Mouse (Mus musculus) stomach, embryonic 15.5 days (tissue): ENCODE measurements around the gene Cebpe. TPM values are rescaled to one million over a fixed set of nuclear protein-coding genes. Genes with fewer than 3 reads are reported as not detected.
A peak's percentile ranks its signal among the peaks of the same experiment; 100 is the strongest.

Source experiments
- ATAC-seq: fragments of 200-750 bp; cut with Nextera tagmentation; 2 replicates; pipeline ENCODE4 v1.8.0; 2017; ENCODE audit warnings: low read depth, moderate number of reproducible peaks, moderate TSS enrichment; ENCODE audit not compliant: insufficient read depth, low FRiP score
- H3K27ac ChIP-seq: fragments of 300-500 bp; sonication (generic); 2 replicates; pipeline ENCODE4 v1.5.1; 2015; ENCODE audit warnings: mild to moderate bottlenecking, inconsistent platforms
- H3K27me3 ChIP-seq: fragments of 300-500 bp; sonication (generic); replicated peaks from 2 replicates; pipeline ENCODE4 v1.6.1; 2015; ENCODE audit warnings: inconsistent platforms
- H3K36me3 ChIP-seq: fragments of 300-500 bp; sonication (generic); 2 replicates; pipeline ENCODE4 v1.6.1; 2015; ENCODE audit warnings: inconsistent platforms
- H3K4me1 ChIP-seq: fragments of 300-500 bp; sonication (generic); 2 replicates; pipeline ENCODE4 v1.6.1; 2015; ENCODE audit warnings: inconsistent platforms
- H3K4me2 ChIP-seq: fragments of 300-500 bp; sonication (generic); 2 replicates; pipeline ENCODE4 v1.6.1; 2015; ENCODE audit warnings: mild to moderate bottlenecking, inconsistent platforms
- H3K4me3 ChIP-seq: fragments of 300-500 bp; sonication (generic); replicated peaks from 2 replicates; pipeline ENCODE4 v1.5.1; 2015; ENCODE audit warnings: inconsistent platforms
- H3K9ac ChIP-seq: fragments of 300-500 bp; sonication (generic); 2 replicates; pipeline ENCODE4 v1.6.1; 2015; ENCODE audit warnings: inconsistent platforms
- H3K9me3 ChIP-seq: fragments of 300-500 bp; sonication (generic); 2 replicates; pipeline ENCODE4 v1.6.1; 2016; ENCODE audit warnings: inconsistent platforms
- WGBS: fragments of 180-500 bp; shearing (Covaris S2); methylation state at CpG from one replicate; pipeline ENCODE4 v1.1.7; 2015; 5-methylcytosine and 5-hydroxymethylcytosine counted together
- polyA plus RNA-seq: library from polyadenylated mRNA; unstranded; fragments of >200 nt; fragmentation: Nextera tagmentation; extraction: Ambion mirVana; gene quantifications from 2 replicates; pipeline ENCODE4 v1.2.1, GENCODE M21; 2015

Gene Cebpe
- polyA plus RNA-seq, 1 experiment from 2014 or later = 1.3 TPM

DNA sequence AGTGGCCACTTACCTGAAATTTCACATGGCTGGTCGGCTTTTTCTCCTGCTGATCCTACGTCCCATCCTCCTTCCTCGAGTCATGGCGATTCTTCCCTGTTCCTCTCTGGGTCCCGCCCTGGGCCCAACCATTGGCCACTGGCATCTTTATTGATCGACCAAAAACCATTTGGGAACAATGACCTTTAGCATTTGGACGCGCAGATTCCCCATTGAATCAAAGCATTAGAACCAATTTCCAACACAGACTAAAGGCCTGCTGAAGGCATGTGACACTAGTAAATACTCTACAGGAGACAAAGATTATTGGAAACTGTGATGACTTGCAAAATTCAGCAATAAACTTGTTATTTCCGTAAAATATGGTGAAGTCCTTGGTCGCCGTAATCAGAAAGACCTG, 8.1 kb upstream of the Cebpe start:
- no peak for ATAC-seq
- no peak overlapping the region for H3K9ac ChIP-seq
- H3K36me3 ChIP-seq = no peaks in the 10 kb centered on the region
- H3K4me2 ChIP-seq = no peak overlapping the region
- no peaks in the 10 kb centered on the region for H3K4me1 ChIP-seq
- H3K27ac ChIP-seq = no peak overlapping the region
- no peaks in the 10 kb centered on the region for H3K27me3 ChIP-seq
- no peaks in the 10 kb centered on the region for H3K9me3 ChIP-seq
- WGBS = 90% methylated on average over 11 of the region's 11 CpGs
- H3K4me3 ChIP-seq = no peak overlapping the region

DNA sequence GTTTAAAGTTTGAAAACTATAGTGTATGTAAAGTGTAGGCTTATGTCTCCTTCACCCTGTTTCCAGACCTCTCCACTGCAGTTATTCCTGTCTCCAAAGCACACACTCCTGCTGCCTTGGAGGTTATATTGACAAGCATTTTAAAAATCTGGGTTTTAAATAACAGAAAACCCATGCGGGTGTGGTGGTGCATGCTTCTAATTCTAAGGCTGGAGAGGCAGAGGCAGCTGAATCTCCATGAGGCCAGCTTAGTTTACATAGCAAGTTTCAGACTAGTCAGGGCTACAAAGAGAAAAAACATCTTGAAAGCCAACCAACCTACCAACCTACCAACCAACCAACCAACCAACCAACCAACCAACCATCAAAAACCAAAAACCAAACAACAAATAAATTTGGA, 3.4 kb upstream of the Cebpe start:
- no peak overlapping the region for H3K4me3 ChIP-seq
- H3K4me2 ChIP-seq = no peak overlapping the region
- no peak overlapping the region for H3K27ac ChIP-seq
- no peaks in the 10 kb centered on the region for H3K27me3 ChIP-seq
- no peaks in the 10 kb centered on the region for H3K9me3 ChIP-seq
- 65% methylated on average over 1 of the region's 1 CpGs for WGBS
- H3K4me1 ChIP-seq = 0 out of 2 replicates have a peak, but pooled peaks cover 2% of the 10 kb centered on the region
- no peaks in the 10 kb centered on the region for H3K36me3 ChIP-seq
- ATAC-seq = no peak
- no peak overlapping the region for H3K9ac ChIP-seq

GRCm38 (mm10) chr14:54714617-54715081, 2.7 kb upstream of the Cebpe start:
- ATAC-seq = peak; percentile 41; the same call in 1 of the 2 replicates
- H3K4me2 ChIP-seq = peak overlapping the region; percentile 66
- H3K36me3 ChIP-seq = no peaks in the 10 kb centered on the region
- no peak overlapping the region for H3K27ac ChIP-seq
- WGBS = 2% methylated on average over 15 of the region's 15 CpGs
- H3K27me3 ChIP-seq = no peaks in the 10 kb centered on the region
- no peak overlapping the region for H3K9ac ChIP-seq
- peak overlapping the region; percentile 32 for H3K4me3 ChIP-seq
- 0 out of 2 replicates have a peak, but pooled peaks cover 2% of the 10 kb centered on the region for H3K4me1 ChIP-seq
- no peaks in the 10 kb centered on the region for H3K9me3 ChIP-seq

DNA sequence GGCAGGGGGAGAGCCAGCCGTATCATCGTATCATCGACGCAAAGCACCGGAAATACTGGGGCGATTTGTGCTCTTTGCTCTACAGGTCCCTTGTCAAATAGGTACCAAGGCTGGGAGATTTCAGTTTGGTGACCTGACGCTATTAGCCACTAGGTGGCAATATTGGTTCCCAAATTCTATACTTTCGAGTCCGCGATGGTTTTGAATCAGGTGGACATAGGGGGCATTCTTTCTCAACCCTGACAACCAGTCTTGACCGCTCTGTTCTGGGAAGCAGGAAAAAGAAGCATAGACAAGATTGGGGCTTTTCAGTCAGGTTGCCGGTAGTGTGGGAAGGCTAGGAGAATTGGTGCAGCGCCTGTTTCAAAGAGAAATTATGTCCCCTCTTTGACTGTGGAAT, 2.1 kb upstream of the Cebpe start:
- no peak overlapping the region for H3K9ac ChIP-seq
- H3K4me1 ChIP-seq = 0 out of 2 replicates have a peak, but pooled peaks cover 2% of the 10 kb centered on the region
- 3% methylated on average over 13 of the region's 13 CpGs for WGBS
- no peak overlapping the region for H3K27ac ChIP-seq
- peak; percentile 20; the same call in 1 of the 2 replicates for ATAC-seq
- H3K9me3 ChIP-seq = no peaks in the 10 kb centered on the region
- H3K36me3 ChIP-seq = no peaks in the 10 kb centered on the region
- H3K4me3 ChIP-seq = peak overlapping the region; percentile 32
- peak overlapping the region; percentile 66 for H3K4me2 ChIP-seq
- H3K27me3 ChIP-seq = no peaks in the 10 kb centered on the region

DNA sequence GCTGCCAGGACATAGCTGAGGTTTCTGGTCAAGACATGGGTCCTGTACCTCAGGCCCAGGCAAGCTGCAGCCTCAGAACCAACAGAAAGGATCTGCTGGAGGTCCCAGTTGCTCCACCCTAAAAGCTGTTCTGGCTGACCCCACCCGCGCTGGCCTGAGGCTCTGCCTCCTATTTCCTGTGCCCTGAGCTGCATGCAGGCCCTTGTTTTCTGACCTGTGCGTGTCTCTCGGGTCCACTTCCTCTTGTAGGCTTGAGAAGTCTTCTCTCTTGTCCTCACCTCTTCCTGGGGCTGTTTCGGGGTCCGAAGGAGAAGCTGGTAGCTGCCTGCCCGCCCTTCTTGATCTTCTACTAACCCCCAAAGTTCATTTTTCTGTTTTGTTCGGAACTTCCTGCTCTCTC, 887 bp upstream of the Cebpe start:
- no peak overlapping the region for H3K27ac ChIP-seq
- H3K9ac ChIP-seq = no peak overlapping the region
- H3K4me3 ChIP-seq = no peak overlapping the region
- no peak for ATAC-seq
- no peak overlapping the region for H3K4me2 ChIP-seq
- WGBS = 67% methylated on average over 8 of the region's 8 CpGs
- no peaks in the 10 kb centered on the region for H3K27me3 ChIP-seq
- 0 out of 2 replicates have a peak, but pooled peaks cover 2% of the 10 kb centered on the region for H3K4me1 ChIP-seq
- no peaks in the 10 kb centered on the region for H3K9me3 ChIP-seq
- H3K36me3 ChIP-seq = no peaks in the 10 kb centered on the region

DNA sequence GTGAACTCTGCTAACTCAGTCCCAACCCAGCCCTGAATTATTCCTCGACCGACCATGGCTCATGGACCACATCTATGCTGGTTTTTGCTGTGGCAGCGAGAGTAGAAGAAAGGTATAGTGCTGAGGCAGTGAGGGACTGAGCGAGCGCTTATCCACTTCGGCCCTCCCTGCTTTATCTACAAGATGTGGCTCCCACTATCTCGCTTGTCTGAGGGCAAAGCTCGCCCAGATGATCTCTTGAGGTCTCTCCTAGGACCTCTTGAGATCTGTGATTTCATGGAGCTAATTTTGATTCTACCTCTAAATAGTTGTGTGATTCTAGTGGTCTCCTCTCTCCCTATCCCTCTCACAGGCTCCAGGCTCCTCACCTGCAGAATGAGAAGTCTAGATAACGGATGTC, 2.9 kb downstream of the Cebpe start:
- no peak for ATAC-seq
- no peak overlapping the region for H3K4me3 ChIP-seq
- H3K9ac ChIP-seq = no peak overlapping the region
- H3K27ac ChIP-seq = no peak overlapping the region
- H3K36me3 ChIP-seq = no peaks in the 10 kb centered on the region
- no peaks in the 10 kb centered on the region for H3K9me3 ChIP-seq
- H3K4me1 ChIP-seq = peaks cover 6% of the 10 kb centered on the region; the same call in 1 of the 2 replicates
- H3K27me3 ChIP-seq = no peaks in the 10 kb centered on the region
- no peak overlapping the region for H3K4me2 ChIP-seq
- 75% methylated on average over 9 of the region's 9 CpGs for WGBS

GRCm38 (mm10) chr14:54706589-54707320, 5.2 kb downstream of the Cebpe start:
- Histone ChIP-seq H3K4me1 (peaks cover 5% of the 10 kb centered on the region; the same call in 1 of the 2 replicates), H3K4me2 (no peak overlapping the region), H3K4me3 (no peak overlapping the region), H3K27me3 (no peaks in the 10 kb centered on the region), H3K36me3 (no peaks in the 10 kb centered on the region), H3K9ac (no peak overlapping the region), H3K9me3 (no peaks in the 10 kb centered on the region), H3K27ac (no peak overlapping the region)
- no peak for ATAC-seq
- 39% methylated on average over 17 of the region's 17 CpGs for WGBS

GRCm38 (mm10) chr14:54705844-54706243, 6.1 kb downstream of the Cebpe start:
- Histone ChIP-seq H3K4me3 (no peak overlapping the region), H3K9ac (no peak overlapping the region), H3K36me3 (no peaks in the 10 kb centered on the region), H3K27ac (no peak overlapping the region), H3K27me3 (no peaks in the 10 kb centered on the region), H3K4me1 (peaks cover 5% of the 10 kb centered on the region; the same call in 1 of the 2 replicates), H3K4me2 (no peak overlapping the region), H3K9me3 (no peaks in the 10 kb centered on the region)
- ATAC-seq = peak; percentile 78; the same call in 1 of the 2 replicates
- WGBS = 26% methylated on average over 5 of the region's 5 CpGs

- no peak overlapping the region for H3K4me2 ChIP-seq
- H3K27ac ChIP-seq = no peak overlapping the region
- peaks cover 5% of the 10 kb centered on the region; the same call in 1 of the 2 replicates for H3K4me1 ChIP-seq
- no peak overlapping the region for H3K4me3 ChIP-seq
- H3K9ac ChIP-seq = no peak overlapping the region
- no peaks in the 10 kb centered on the region for H3K9me3 ChIP-seq
- H3K27me3 ChIP-seq = no peaks in the 10 kb centered on the region
- no peak for ATAC-seq
- H3K36me3 ChIP-seq = no peaks in the 10 kb centered on the region
- WGBS = 57% methylated on average over 10 of the region's 10 CpGs
These were observed 8.8 kb downstream of the Cebpe start for GRCm38 (mm10) chr14:54703207-54703606.

DNA sequence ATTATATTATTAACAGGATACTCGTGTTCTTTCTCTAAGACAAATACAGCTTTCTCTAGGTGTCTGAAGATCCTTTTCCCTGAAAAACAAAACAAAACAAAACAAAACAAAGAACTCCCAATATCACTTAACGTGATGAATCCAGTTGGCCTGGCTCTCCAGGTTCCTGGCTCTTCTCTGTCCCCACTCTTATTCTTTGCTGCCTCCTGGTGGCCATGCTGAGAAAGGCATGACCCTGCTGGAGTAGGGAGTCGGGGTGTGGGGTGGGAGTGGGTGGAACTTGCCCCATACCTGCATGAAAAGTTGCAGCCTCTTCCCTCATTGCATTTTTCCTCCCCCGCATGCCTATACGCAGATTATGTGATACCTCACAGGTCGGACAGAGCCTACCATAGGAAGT, 10.7 kb downstream of the Cebpe start:
- WGBS = 14% methylated on average over 6 of the region's 6 CpGs
- Histone ChIP-seq H3K9ac (no peak overlapping the region), H3K36me3 (no peaks in the 10 kb centered on the region), H3K4me2 (no peak overlapping the region), H3K4me3 (no peak overlapping the region), H3K27ac (no peak overlapping the region), H3K4me1 (no peaks in the 10 kb centered on the region), H3K27me3 (no peaks in the 10 kb centered on the region), H3K9me3 (no peaks in the 10 kb centered on the region)
- ATAC-seq = no peak

DNA sequence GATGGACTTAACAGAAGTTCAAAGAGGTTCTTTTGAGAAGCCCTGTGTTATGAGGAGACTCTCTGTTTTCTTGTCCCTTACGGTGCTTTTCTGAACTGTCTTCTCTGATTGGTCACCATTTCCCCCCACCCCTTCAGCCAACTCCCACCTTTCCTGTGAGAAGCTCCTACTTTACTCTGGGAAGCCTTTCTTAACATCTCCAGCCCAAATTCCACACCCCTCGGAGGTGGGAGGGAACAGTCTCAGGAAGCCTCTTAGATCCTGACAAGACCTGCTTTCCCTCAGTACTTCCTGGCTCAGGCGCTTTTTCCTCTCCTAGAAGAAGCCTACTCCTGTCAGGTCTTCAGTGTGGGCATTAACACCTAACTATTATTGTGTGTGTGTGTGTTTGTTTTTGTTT, 12.4 kb downstream of the Cebpe start:
- Histone ChIP-seq H3K4me1 (no peaks in the 10 kb centered on the region), H3K36me3 (no peaks in the 10 kb centered on the region), H3K4me2 (no peak overlapping the region), H3K27me3 (no peaks in the 10 kb centered on the region), H3K9ac (no peak overlapping the region), H3K9me3 (no peaks in the 10 kb centered on the region), H3K4me3 (no peak overlapping the region), H3K27ac (no peak overlapping the region)
- whole genome bisulfite sequencing = 39% methylated on average over 3 of the region's 3 CpGs
- no peak for ATAC-seq

GRCm38 (mm10) chr14:54698733-54699132, 13.2 kb downstream of the Cebpe start, which contains the start of gene Gm29776:
Gene Gm29776, minus strand, starts transcription at chr14:54698833.
- Histone ChIP-seq H3K4me3 (no peak within 1 kb of the TSS), H3K36me3 (no peaks in the 10 kb centered on the region), H3K4me1 (no peaks in the 10 kb centered on the region), H3K27me3 (no peaks in the 10 kb centered on the region), H3K9ac (no peak within 1 kb of the TSS), H3K9me3 (no peaks in the 10 kb centered on the region), H3K27ac (no peak within 1 kb of the TSS), H3K4me2 (no peak within 1 kb of the TSS)
- 64% methylated on average over 4 of the region's 4 CpGs for WGBS
- no peak for ATAC-seq
